Mouse (Mus musculus) bone marrow macrophage, adult 2 months (primary cell): ENCODE data around the gene Bcl2l1. TPM values are rescaled to one million over a fixed set of nuclear protein-coding genes. Genes with fewer than 3 reads are reported as not detected.

ENCODE experiments used
- H3K27ac ChIP-seq: 2 replicates; pipeline ENCODE4 v1.5.1; 2012; ENCODE audit warnings: low read depth, low read length; ENCODE audit not compliant: insufficient read depth
- H3K4me1 ChIP-seq: 2 replicates; pipeline ENCODE4 v1.6.1; 2012; ENCODE audit warnings: low read length; ENCODE audit not compliant: control insufficient read depth, insufficient read depth
- H3K4me3 ChIP-seq: 2 replicates; pipeline ENCODE4 v1.5.1; 2012; ENCODE audit warnings: mild to moderate bottlenecking, low read length, moderate library complexity; ENCODE audit not compliant: insufficient read depth
- CTCF ChIP-seq: IDR thresholded peaks from 2 replicates; pipeline ENCODE4 v1.5.1; 2012; ENCODE audit warnings: low read depth, mild to moderate bottlenecking, low read length, moderate library complexity
- POLR2A ChIP-seq: IDR thresholded peaks from 2 replicates; pipeline ENCODE4 v1.6.1; 2012; ENCODE audit warnings: mild to moderate bottlenecking, low read depth, low read length, borderline replicate concordance
- polyA plus RNA-seq: library from polyadenylated mRNA; stranded (reverse); fragments of >200 nt; gene quantifications from 2 replicates; pipeline ENCODE4 v1.2.4, GENCODE M21; 2012; ENCODE audit not compliant: missing spikeins, insufficient read depth, insufficient read length

The Bcl2l1 gene
- polyA plus RNA-seq, 1 experiment: 30.8 TPM

DNA sequence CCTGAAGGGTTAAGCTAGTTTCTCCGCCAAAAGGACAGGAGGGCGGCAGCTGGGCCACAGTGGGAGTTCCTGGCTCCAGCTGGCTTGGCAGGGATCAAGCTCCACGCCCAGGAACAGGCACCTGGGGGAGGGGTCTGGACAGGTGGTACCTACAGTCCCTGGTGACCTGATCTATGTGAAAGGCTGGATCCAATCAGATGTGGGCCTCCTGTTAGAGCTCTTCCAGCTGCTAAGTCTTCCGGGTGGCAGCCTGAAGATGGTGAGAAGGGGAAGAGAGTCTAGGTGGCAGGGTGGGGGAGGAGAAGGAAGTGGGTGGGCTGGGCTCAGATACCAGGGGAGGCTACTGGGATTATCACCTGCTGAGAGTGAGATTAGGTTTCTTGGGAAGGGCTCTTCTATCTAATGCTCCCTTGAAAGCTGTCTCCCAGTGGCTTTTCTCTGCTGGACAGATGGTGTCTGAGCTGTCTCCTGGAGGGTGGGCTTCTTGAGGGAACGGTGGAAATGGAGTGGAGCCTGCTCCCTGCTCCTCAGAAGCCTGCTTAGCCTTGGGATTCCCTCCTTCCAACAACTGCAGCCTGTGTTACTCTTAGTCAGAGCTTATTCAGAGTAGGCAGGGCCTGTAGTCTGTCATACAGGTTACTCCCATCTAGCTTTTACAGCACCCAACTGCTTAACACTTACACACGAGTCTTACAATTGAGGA lies 27.0 kb downstream of the Bcl2l1 start:
- Histone ChIP-seq H3K4me3 (no peak overlapping the region), H3K4me1 (peaks cover 72% of the 10 kb centered on the region), H3K27ac (peak overlapping the region; percentile 89)
- TF ChIP-seq CTCF (no peak), POLR2A (no peak)

- H3K27ac ChIP-seq: no peak overlapping the region; the same call in 1 of the 2 replicates
- TF ChIP-seq CTCF: no peak
- TF ChIP-seq POLR2A: no peak
- peaks cover 59% of the 10 kb centered on the region for H3K4me1 ChIP-seq
- H3K4me3 ChIP-seq: no peak overlapping the region
Observed at GRCm38 (mm10) chr2:152803081-152803480, 28.4 kb downstream of the Bcl2l1 start.

DNA sequence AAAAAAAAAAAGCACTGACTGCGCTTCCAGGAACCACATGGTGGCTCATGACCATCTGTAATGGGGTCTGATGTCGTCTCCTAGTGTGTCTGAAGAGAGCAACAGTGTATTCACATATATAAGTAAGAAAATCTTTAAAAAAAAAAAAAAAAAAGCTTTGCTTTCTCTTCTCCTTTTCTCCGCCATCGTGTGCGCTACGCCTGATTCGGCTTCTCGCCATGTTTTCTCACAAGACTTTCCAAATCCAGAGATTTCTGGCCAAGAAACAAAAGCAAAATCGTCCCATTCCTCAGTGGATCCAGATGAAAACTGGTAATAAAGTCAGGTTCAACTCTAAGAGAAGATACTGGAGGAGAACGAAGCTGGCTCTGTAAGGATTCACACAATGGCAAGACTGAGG lies 29.2 kb downstream of the Bcl2l1 start:
- H3K4me3 ChIP-seq: no peak overlapping the region
- no peak for TF ChIP-seq POLR2A
- TF ChIP-seq CTCF: no peak
- no peak overlapping the region for H3K27ac ChIP-seq
- peaks cover 59% of the 10 kb centered on the region for H3K4me1 ChIP-seq

- H3K4me1 ChIP-seq: peaks cover 47% of the 10 kb centered on the region
- TF ChIP-seq CTCF: no peak
- TF ChIP-seq POLR2A: no peak
- H3K27ac ChIP-seq: no peak overlapping the region
- H3K4me3 ChIP-seq: no peak overlapping the region
Observed at GRCm38 (mm10) chr2:152800762-152801113, 30.8 kb downstream of the Bcl2l1 start.

GRCm38 (mm10) chr2:152799954-152800761 lies 31.4 kb downstream of the Bcl2l1 start:
- no peak overlapping the region for H3K4me3 ChIP-seq
- H3K27ac ChIP-seq: no peak overlapping the region
- TF ChIP-seq CTCF (no peak), POLR2A (no peak)
- peaks cover 43% of the 10 kb centered on the region for H3K4me1 ChIP-seq

DNA sequence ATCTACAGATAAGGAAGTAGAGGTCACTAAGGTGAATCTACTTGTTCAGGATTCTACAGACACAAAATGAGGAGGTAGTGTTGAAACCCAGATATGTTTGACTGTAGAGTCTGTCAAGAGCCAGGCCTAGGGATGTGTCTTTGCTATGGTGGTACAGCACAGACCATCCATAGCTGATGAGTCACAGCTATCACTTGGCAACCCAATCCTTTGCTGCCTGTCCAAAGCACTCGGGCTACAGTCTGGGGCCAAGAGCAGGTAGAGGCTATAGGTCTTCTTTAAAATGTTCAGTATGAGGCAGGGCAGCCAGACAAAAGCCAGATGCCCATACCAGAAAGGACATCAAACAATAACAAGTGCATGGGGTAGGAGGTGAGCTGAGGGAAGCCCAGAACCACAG lies 33.9 kb downstream of the Bcl2l1 start:
- no peak overlapping the region for H3K4me3 ChIP-seq
- no peak overlapping the region for H3K27ac ChIP-seq
- H3K4me1 ChIP-seq: peaks cover 44% of the 10 kb centered on the region
- TF ChIP-seq POLR2A (no peak), CTCF (no peak)

GRCm38 (mm10) chr2:152794281-152794827 lies 37.2 kb downstream of the Bcl2l1 start:
- H3K27ac ChIP-seq: no peak overlapping the region
- H3K4me3 ChIP-seq: no peak overlapping the region
- H3K4me1 ChIP-seq: peaks cover 60% of the 10 kb centered on the region
- TF ChIP-seq POLR2A (no peak), CTCF (no peak)

DNA sequence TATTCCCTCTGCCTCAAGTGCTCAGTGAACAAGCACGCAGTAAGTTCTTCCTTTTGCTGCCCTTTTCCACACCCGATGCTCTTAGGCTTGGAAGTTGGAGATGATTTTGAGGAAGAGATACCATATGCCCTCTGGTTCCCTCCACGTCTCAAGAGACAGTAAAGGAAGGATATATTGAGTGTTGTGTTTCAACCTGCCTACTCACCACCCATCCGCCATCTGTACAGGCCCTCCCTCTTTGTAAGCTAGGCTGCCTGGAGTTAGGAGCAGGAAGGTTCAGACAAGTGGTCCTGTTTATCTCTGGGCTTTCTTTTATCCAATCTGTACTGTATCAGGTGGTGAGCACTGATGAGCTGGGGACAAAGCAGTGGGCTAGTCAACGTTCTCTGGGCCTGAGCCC lies 38.1 kb downstream of the Bcl2l1 start:
- Histone ChIP-seq H3K4me1 (peaks cover 66% of the 10 kb centered on the region), H3K27ac (peak overlapping the region; percentile 22)

DNA sequence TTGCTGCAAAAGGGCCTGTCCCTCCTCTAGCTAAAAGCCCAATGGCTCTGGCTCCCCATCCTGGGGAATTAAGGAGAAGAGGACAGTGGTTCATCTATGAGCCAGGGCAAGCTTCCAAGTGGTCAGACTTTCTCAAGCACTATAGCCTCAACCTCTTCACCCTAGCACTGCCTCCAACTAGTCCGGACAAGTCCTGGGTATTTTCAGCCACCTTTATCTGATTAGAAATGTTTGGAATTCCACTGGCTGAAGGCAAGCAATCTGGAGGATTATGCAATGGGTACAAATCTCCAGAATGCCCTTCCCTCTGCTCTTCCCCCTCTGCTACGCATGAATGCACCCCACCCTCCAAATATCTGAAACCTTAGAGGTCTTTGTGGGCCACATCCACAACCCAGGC lies 39.1 kb downstream of the Bcl2l1 start:
- no peak for TF ChIP-seq CTCF
- TF ChIP-seq POLR2A: no peak
- Histone ChIP-seq H3K4me3 (no peak overlapping the region), H3K4me1 (peaks cover 71% of the 10 kb centered on the region), H3K27ac (no peak overlapping the region)

More for the DNA sequence above, 38.1 kb downstream of the Bcl2l1 start:
- H3K4me3 ChIP-seq: no peak overlapping the region
- TF ChIP-seq POLR2A (no peak), CTCF (no peak)

- peak overlapping the region; percentile 37; the same call in 1 of the 2 replicates for H3K4me3 ChIP-seq
- peak overlapping the region; percentile 94 for H3K27ac ChIP-seq
- H3K4me1 ChIP-seq: peaks cover 80% of the 10 kb centered on the region
- no peak for TF ChIP-seq POLR2A
- TF ChIP-seq CTCF: no peak
Observed at GRCm38 (mm10) chr2:152789591-152789999, 41.9 kb downstream of the Bcl2l1 start.
